Mouse (Mus musculus) thymus, adult 2 months (tissue): ENCODE data around the gene Kras. TPM values are rescaled to one million over a fixed set of nuclear protein-coding genes. Genes with fewer than 3 reads are reported as not detected.

Source experiments
- DNase-seq: peaks from one replicate; pipeline ENCODE4 v3.0.0; 2021
- H3K27ac ChIP-seq: fragments of 200-500 bp; 2 replicates; pipeline ENCODE4 v1.5.1; 2012; ENCODE audit warnings: low read length, control low read depth; ENCODE audit not compliant: control insufficient read depth, insufficient read depth
- H3K27me3 ChIP-seq: fragments of 200-500 bp; 2 replicates; pipeline ENCODE4 v1.6.1; 2012; ENCODE audit warnings: mild to moderate bottlenecking, low read length, moderate library complexity, mixed read lengths; ENCODE audit not compliant: control insufficient read depth, insufficient read depth
- H3K36me3 ChIP-seq: fragments of 200-500 bp; 2 replicates; pipeline ENCODE4 v1.6.1; 2012; ENCODE audit warnings: mild to moderate bottlenecking, low read length, moderate library complexity; ENCODE audit not compliant: control insufficient read depth, insufficient read depth
- H3K4me1 ChIP-seq: fragments of 200-500 bp; replicated peaks from 2 replicates; pipeline ENCODE4 v1.6.1; 2012; ENCODE audit warnings: low read length; ENCODE audit not compliant: control insufficient read depth, insufficient read depth
- H3K4me3 ChIP-seq: fragments of 200-500 bp; 2 replicates; pipeline ENCODE4 v1.5.1; 2012; ENCODE audit warnings: mild to moderate bottlenecking, low read length, control low read depth, moderate library complexity; ENCODE audit not compliant: control insufficient read depth, insufficient read depth
- CTCF ChIP-seq: fragments of 200-500 bp; IDR thresholded peaks from 2 replicates; pipeline ENCODE4 v1.5.1; 2012; ENCODE audit warnings: mild to moderate bottlenecking, control low read depth, low read length, moderate library complexity, borderline replicate concordance; ENCODE audit not compliant: control insufficient read depth, poor library complexity, insufficient read depth; ENCODE audit errors: extremely low read depth
- POLR2A ChIP-seq: fragments of 200-500 bp; IDR thresholded peaks from 2 replicates; pipeline ENCODE4 v1.6.1; 2012; ENCODE audit warnings: mild to moderate bottlenecking, low read length, control low read depth, moderate library complexity; ENCODE audit not compliant: control insufficient read depth, poor library complexity, insufficient read depth; ENCODE audit errors: extremely low read depth
- WGBS: fragments of 180-500 bp; shearing (Covaris S2); methylation state at CpG from one replicate; pipeline ENCODE4 v1.1.7; 2018; 5-methylcytosine and 5-hydroxymethylcytosine counted together
- polyA plus RNA-seq: library from polyadenylated mRNA; depleted of rRNA; stranded (reverse); fragments of >200 nt; gene quantifications from 2 replicates; pipeline ENCODE4 v1.2.3, GENCODE M21; 2012

The Kras gene
- polyA plus RNA-seq, 1 experiment: 36.2 TPM

DNA sequence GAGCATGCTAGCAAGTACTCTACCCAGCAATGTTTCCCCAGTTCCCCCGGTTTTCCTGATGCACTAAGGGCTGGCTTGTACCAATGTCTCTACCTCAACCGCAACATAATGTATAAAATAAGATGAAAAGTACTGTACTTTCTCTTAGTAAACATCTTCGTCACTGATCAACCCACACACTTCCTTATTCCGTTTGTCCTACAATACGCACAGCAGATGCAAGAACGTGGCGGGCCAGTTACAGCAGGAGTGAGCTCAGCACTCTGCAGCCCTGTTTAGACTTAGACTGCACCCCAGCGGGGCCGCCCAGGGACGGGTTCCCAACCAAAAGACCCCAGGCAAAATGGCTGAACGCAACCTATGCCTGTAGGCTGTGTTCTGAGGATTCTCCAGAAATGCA is 56.6 kb downstream of the Kras start:
- H3K27me3 ChIP-seq: no peaks in the 10 kb centered on the region
- no peak for TF ChIP-seq CTCF
- TF ChIP-seq POLR2A: no peak
- H3K36me3 ChIP-seq: no peaks in the 10 kb centered on the region
- peak overlapping the region; percentile 81 for H3K27ac ChIP-seq
- 17% methylated on average over 11 of the region's 11 CpGs for WGBS
- peaks cover 8% of the 10 kb centered on the region for H3K4me1 ChIP-seq
- no peak overlapping the region for H3K4me3 ChIP-seq
- DNase-seq: peak; percentile 47

DNA sequence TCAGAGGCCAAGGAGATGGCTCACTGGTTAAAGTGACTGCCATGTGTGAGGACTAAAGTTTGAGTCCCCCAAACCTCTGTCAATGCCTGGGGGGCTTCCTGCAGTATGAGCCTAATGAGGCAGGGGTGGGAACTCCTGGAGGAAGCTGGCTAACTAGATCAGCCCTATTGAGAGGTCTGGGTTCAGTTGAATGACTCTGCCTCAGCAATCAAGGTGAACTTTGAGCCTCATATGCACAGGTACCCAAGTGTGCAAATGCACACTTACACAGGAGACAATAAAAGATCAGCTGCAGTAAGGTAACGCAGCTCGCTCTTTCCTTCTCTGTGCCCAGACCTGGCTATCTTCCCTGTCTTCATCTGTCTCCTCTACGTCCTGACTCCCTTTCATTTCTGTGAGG is 57.0 kb downstream of the Kras start:
- Histone ChIP-seq H3K4me3 (no peak overlapping the region), H3K4me1 (peaks cover 8% of the 10 kb centered on the region), H3K36me3 (no peaks in the 10 kb centered on the region), H3K27ac (peak overlapping the region; percentile 81), H3K27me3 (no peaks in the 10 kb centered on the region)
- WGBS: 68% methylated on average over 3 of the region's 3 CpGs
- TF ChIP-seq POLR2A (no peak), CTCF (no peak)
- no peak for DNase-seq

DNA sequence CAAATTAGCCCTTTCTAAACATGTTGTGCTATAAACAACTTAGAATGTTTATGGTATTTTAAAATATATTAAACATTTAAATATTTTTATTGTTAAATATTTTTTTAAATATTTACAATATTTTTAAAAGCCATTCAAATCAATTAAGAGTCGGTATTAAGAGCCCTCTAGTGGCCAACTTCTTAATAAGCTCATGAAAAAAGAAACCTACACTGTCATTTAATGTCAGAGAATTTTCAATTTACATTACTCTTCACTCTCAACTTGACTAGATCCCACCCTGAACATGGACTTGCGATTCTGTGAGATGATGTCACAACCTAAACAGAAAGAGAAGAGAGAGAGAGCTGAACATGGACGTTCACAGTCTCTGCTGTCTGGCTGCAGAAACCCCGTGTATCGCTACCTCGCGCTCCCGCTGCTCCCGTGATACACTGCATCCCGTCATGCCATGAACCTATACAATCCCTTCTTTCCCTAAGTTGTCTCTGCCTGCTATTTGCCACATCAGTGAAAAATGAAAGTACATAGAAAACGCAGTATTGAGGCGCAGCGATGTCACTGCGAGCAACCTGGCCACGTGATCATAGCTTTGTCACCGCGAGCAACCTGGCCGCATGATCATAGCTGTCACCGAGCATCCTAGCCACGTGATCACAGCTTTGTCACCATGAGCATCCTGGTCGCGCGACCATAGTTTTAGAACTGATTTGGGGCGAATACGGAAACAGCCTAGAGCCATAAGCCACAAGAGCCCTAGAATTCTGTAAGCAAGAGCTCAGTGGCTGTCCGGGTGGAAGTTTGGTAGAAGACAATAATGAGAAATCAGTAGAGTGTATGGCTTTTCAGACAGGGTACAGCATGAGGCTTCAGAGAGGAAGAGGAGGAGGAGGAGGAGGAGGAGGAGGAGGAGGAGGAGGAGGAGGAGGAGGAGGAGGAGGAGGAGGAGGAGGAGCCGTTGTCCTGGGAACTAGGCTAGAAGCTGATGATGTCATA is 62.6 kb downstream of the Kras start:
- TF ChIP-seq CTCF: no peak
- TF ChIP-seq POLR2A: no peak
- WGBS: 47% methylated on average over 27 of the region's 27 CpGs
- peaks cover 2% of the 10 kb centered on the region; the same call in 1 of the 2 replicates for H3K4me1 ChIP-seq
- peak overlapping the region; percentile 44 for H3K4me3 ChIP-seq
- H3K27me3 ChIP-seq: no peaks in the 10 kb centered on the region
- H3K36me3 ChIP-seq: no peaks in the 10 kb centered on the region
- peak overlapping the region; percentile 4; the same call in 1 of the 2 replicates for H3K27ac ChIP-seq
- peak; percentile 28 for DNase-seq

DNA sequence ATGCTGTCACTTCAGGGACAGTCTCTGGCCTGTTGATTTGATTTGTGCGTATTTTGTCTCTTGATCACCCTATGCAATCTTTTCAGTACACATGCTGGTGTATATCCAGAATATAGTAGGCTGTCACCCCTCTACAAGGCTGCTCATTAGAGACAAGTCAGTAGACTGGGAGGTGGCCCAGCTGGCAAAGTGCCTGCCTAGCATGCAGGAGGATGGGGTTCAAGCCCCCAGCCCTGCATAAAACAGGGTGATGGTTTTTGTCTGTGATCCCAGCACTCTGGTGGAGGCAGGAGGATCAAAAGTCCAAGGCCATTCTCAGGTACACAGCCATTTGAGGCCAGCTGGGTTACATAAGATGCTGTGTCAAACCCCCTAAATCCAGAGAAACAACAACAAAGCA is 63.9 kb downstream of the Kras start:
- DNase-seq: no peak
- H3K27ac ChIP-seq: no peak overlapping the region
- H3K36me3 ChIP-seq: no peaks in the 10 kb centered on the region
- TF ChIP-seq POLR2A (no peak), CTCF (no peak)
- no peak overlapping the region for H3K4me3 ChIP-seq
- peaks cover 2% of the 10 kb centered on the region; the same call in 1 of the 2 replicates for H3K4me1 ChIP-seq
- no peaks in the 10 kb centered on the region for H3K27me3 ChIP-seq
- WGBS: 91% methylated on average over 1 of the region's 1 CpGs

DNA sequence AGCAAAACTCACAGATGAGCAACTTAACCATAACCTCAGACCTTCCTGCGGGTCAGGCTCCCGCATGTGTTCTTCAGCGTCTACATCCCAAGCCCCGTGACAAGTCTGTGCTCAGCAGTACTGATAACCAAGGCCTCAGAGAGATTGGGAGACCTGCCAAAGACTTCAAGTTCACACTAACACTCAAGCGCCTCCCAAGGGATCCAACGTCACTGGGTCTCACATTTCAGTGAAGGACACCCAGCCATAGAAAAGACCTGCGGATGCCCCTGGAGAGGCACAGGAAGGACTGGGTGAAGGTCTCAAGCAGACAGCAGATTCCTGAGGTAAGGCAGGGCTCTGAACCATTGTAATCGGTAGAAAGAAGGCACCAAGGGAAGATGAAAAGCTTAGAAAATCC is 68.0 kb downstream of the Kras start:
- TF ChIP-seq CTCF (no peak), POLR2A (no peak)
- Histone ChIP-seq H3K36me3 (no peaks in the 10 kb centered on the region), H3K4me3 (no peak overlapping the region), H3K4me1 (peaks cover 2% of the 10 kb centered on the region; the same call in 1 of the 2 replicates), H3K27me3 (no peaks in the 10 kb centered on the region), H3K27ac (no peak overlapping the region)
- WGBS: 86% methylated on average over 8 of the region's 8 CpGs
- no peak for DNase-seq

DNA sequence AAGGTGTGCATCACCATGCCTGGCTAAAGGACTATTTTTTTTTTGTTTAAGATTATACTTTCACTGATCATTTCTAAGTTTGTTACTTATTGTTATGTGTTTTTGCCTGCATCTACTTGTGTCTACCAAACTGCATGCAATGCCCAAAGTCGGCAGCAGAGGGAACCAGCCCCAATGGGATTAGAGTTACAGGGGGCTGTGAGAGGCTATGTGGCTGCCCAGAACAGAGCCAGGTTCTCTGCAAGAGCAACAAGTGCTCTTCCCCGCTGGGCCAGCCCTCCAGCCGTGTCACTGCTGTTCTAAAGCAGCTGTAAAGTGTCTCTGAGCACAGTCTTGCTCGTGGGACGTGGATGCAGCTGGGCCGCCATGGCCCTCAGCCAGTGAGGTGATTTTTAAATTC is 70.4 kb downstream of the Kras start:
- H3K4me1 ChIP-seq: peaks cover 2% of the 10 kb centered on the region; the same call in 1 of the 2 replicates
- no peak overlapping the region for H3K27ac ChIP-seq
- peak; percentile 84 for DNase-seq
- no peaks in the 10 kb centered on the region for H3K27me3 ChIP-seq
- 49% methylated on average over 6 of the region's 6 CpGs for whole genome bisulfite sequencing
- no peak overlapping the region for H3K4me3 ChIP-seq
- H3K36me3 ChIP-seq: peaks cover 9% of the 10 kb centered on the region
- TF ChIP-seq POLR2A (no peak), CTCF (0 out of 2 replicates have a peak, but pooled peaks have one; percentile 66)

DNA sequence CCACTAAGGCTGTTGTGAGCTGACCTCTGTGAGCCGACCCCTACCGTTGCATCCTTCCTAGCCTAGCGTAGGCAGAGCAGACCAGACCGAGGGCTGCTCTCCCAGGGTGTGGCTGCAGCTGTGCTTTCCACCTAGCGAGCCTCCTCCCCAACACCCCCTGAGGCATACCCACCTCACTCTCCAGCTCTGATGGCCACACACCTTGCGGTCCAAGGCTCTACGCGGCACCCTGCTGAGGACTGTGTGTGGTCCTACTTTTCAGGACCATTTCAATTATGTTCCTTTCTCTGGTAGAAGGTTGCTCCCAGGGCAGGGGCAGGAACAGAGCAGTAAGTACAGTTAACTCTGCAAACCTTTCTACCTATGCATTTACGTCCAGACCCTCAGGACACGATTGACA is 73.6 kb downstream of the Kras start:
- peaks cover 38% of the 10 kb centered on the region for H3K36me3 ChIP-seq
- no peak overlapping the region for H3K27ac ChIP-seq
- no peak for DNase-seq
- WGBS: 94% methylated on average over 10 of the region's 10 CpGs
- no peaks in the 10 kb centered on the region for H3K4me1 ChIP-seq
- H3K27me3 ChIP-seq: no peaks in the 10 kb centered on the region
- TF ChIP-seq CTCF (no peak), POLR2A (no peak)
- H3K4me3 ChIP-seq: no peak overlapping the region
